Mouse (Mus musculus) myocyte (in vitro differentiated cells): ENCODE measurements around the gene Ciart.

ENCODE experiments used
- CEBPB ChIP-seq: IDR thresholded peaks from 2 replicates; pipeline ENCODE4 v1.6.1; 2011; ENCODE audit warnings: mild to moderate bottlenecking, moderate library complexity; ENCODE audit not compliant: poor library complexity, insufficient read depth, severe bottlenecking
- MAX ChIP-seq: IDR thresholded peaks from one replicate; pipeline ENCODE4 v1.6.1; 2011; ENCODE audit warnings: low read depth, mild to moderate bottlenecking, control low read depth
- MYOD1 ChIP-seq, 3 experiments: IDR thresholded peaks; one replicate each; pipeline ENCODE4 v1.6.1; 2011; ENCODE audit warnings: control low read depth in 2 of 3, low read depth in 2 of 3, mild to moderate bottlenecking in 2 of 3, moderate library complexity in 1 of 3; ENCODE audit not compliant: insufficient read length in 2 of 3, control insufficient read depth in 1 of 3
- MYOG ChIP-seq, 3 experiments: IDR thresholded peaks; one replicate each; pipeline ENCODE4 v1.6.1; 2011; ENCODE audit warnings: control low read depth in 2 of 3, low read depth in 2 of 3, mild to moderate bottlenecking in 2 of 3; ENCODE audit not compliant: insufficient read length in 2 of 3, control insufficient read depth in 1 of 3, insufficient read depth in 1 of 3
- POLR2A ChIP-seq: IDR thresholded peaks from one replicate; pipeline ENCODE4 v1.6.1; 2011; ENCODE audit warnings: low read depth, mild to moderate bottlenecking, control low read depth, moderate library complexity; ENCODE audit not compliant: insufficient read length
- POLR2AphosphoS2 ChIP-seq: IDR thresholded peaks from one replicate; pipeline ENCODE4 v1.6.1; 2011; ENCODE audit warnings: low read depth, control low read depth; ENCODE audit not compliant: insufficient read length
- REST ChIP-seq: IDR thresholded peaks from one replicate; pipeline ENCODE4 v1.6.1; 2011; ENCODE audit warnings: mild to moderate bottlenecking, control low read depth, moderate library complexity; ENCODE audit not compliant: insufficient read depth, insufficient read length
- SRF ChIP-seq: IDR thresholded peaks from one replicate; pipeline ENCODE4 v1.6.1; 2011; ENCODE audit warnings: low read depth; ENCODE audit not compliant: control insufficient read depth, insufficient read length
- TCF12 ChIP-seq: IDR thresholded peaks from one replicate; pipeline ENCODE4 v1.6.1; 2011; ENCODE audit warnings: mild to moderate bottlenecking, control low read depth; ENCODE audit not compliant: poor library complexity, insufficient read depth, severe bottlenecking
- TCF3 ChIP-seq: IDR thresholded peaks from one replicate; pipeline ENCODE4 v1.6.1; 2011; ENCODE audit warnings: low read depth, control low read depth; ENCODE audit not compliant: insufficient read length
- USF1 ChIP-seq: IDR thresholded peaks from one replicate; pipeline ENCODE4 v1.6.1; 2011; ENCODE audit warnings: low read depth, mild to moderate bottlenecking, control low read depth, moderate library complexity

- TF ChIP-seq POLR2A: peak; percentile 99
- TF ChIP-seq TCF12: no peak
- no peak for TF ChIP-seq TCF3
- peak; percentile 96 for TF ChIP-seq USF1
- TF ChIP-seq MYOG (IDR thresholded peaks at IDR 0.05; ENCODE audit: control insufficient read depth in 1 of 3, insufficient read depth in 1 of 3, insufficient read length in 2 of 3, low read depth in 2 of 3): peak in 2 of 3 experiments; percentile 10 to 50
- TF ChIP-seq POLR2AphosphoS2: peak; percentile 95
- TF ChIP-seq CEBPB: no peak
- no peak for TF ChIP-seq REST
- TF ChIP-seq MYOD1 (IDR thresholded peaks at IDR 0.05; ENCODE audit: control insufficient read depth in 1 of 3, insufficient read length in 2 of 3, low read depth in 2 of 3): no peak
- TF ChIP-seq SRF: no peak
- TF ChIP-seq MAX: peak; percentile 47
These were observed 26.5 kb downstream of the Ciart start, which contains the start of gene Prpf3 for GRCm38 (mm10) chr3:95855502-95856089.
